Mouse (Mus musculus) neural tube, embryonic 13.5 days (tissue): ENCODE measurements around the gene Nfasc. TPM values are rescaled to one million over a fixed set of nuclear protein-coding genes. Genes with fewer than 3 reads are reported as not detected.

Experiments
- ATAC-seq: fragments of 200-750 bp; cut with Nextera tagmentation; 2 replicates; pipeline ENCODE4 v1.8.0; 2017; ENCODE audit warnings: low read depth, mild to moderate bottlenecking, moderate TSS enrichment, moderate library complexity
- H3K27ac ChIP-seq: fragments of 300-500 bp; sonication (generic); replicated peaks from 2 replicates; pipeline ENCODE4 v1.5.1; 2015; ENCODE audit warnings: moderate library complexity, mild to moderate bottlenecking, inconsistent platforms
- H3K27me3 ChIP-seq: fragments of 300-500 bp; sonication (generic); 2 replicates; pipeline ENCODE4 v1.6.1; 2015; ENCODE audit warnings: mild to moderate bottlenecking, inconsistent platforms
- H3K36me3 ChIP-seq: fragments of 300-500 bp; sonication (generic); 2 replicates; pipeline ENCODE4 v1.6.1; 2015; ENCODE audit warnings: mild to moderate bottlenecking, inconsistent platforms
- H3K4me1 ChIP-seq: fragments of 300-500 bp; sonication (generic); replicated peaks from 2 replicates; pipeline ENCODE4 v1.6.1; 2015; ENCODE audit warnings: inconsistent platforms
- H3K4me2 ChIP-seq: fragments of 300-500 bp; sonication (generic); 2 replicates; pipeline ENCODE4 v1.6.1; 2015; ENCODE audit warnings: inconsistent platforms, mild to moderate bottlenecking, moderate library complexity
- H3K4me3 ChIP-seq: fragments of 300-500 bp; sonication (generic); 2 replicates; pipeline ENCODE4 v1.5.1; 2015; ENCODE audit warnings: mild to moderate bottlenecking, inconsistent platforms
- H3K9ac ChIP-seq: fragments of 300-500 bp; sonication (generic); 2 replicates; pipeline ENCODE4 v1.6.1; 2015; ENCODE audit warnings: moderate library complexity, mild to moderate bottlenecking, inconsistent platforms
- H3K9me3 ChIP-seq: fragments of 300-500 bp; sonication (generic); 2 replicates; pipeline ENCODE4 v1.6.1; 2016; ENCODE audit warnings: inconsistent platforms
- WGBS: fragments of 180-500 bp; shearing (Covaris S2); methylation state at CpG from one replicate; pipeline ENCODE4 v1.1.7; 2015; 5-methylcytosine and 5-hydroxymethylcytosine counted together
- polyA plus RNA-seq: library from polyadenylated mRNA; unstranded; fragments of >200 nt; fragmentation: Nextera tagmentation; extraction: Ambion mirVana; gene quantifications from 2 replicates; pipeline ENCODE4 v1.2.1, GENCODE M21; 2015

Gene Nfasc
- 38.2 and 44.3 TPM in 2 replicates for polyA plus RNA-seq

DNA sequence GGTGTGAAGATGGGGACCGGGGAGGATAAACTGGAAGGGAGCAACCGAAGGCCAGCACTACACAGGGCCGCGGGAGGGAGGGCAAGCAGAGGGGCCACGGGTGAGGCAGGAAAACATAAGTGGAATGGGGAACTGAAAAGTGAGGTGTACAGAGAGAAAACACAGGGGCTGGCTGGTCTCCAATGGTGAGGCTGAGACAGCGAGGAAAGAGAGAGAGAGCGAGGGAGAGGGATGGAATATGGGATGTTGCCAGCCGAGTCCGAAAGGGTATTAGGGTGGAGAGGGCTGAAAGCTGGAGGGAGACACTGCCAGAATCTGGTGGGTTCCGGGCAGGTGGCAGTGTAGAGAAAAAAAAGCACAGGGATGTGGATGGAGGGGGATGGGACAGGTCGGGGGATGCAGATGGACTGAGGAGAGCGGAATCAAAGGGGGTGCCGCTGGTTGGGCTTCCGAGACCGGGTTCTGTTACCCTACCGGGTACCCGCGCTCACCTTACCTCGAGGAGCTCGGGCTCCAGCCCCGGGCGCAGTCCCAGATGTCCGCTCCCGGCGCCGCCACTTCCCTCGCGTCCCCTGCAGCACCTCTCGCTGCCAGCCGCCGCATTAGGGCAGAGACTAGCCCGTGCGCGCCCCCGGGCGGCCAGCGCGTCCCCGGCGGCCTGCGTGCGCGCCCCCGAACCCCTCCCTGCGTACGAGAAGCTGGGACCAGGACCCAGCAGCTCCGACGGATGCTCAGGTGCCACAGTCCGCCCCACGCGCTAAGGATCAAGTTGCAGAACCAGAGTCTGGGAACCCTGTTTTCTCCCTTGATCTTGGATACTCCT lies at the start of gene Nfasc:
Gene Nfasc (minus strand): TSS at position 623 of the 823 bp plus-strand sequence.
- peak; percentile 64 for ATAC-seq
- Histone ChIP-seq H3K9ac (peak within 1 kb of the TSS; percentile 81), H3K27ac (peak within 1 kb of the TSS; percentile 92), H3K9me3 (no peaks in the 10 kb centered on the region), H3K36me3 (no peaks in the 10 kb centered on the region), H3K4me3 (peak within 1 kb of the TSS; percentile 58), H3K27me3 (no peaks in the 10 kb centered on the region), H3K4me2 (peak within 1 kb of the TSS; percentile 85), H3K4me1 (peaks cover 46% of the 10 kb centered on the region)
- 4% methylated on average over 51 of the region's 51 CpGs for WGBS

DNA sequence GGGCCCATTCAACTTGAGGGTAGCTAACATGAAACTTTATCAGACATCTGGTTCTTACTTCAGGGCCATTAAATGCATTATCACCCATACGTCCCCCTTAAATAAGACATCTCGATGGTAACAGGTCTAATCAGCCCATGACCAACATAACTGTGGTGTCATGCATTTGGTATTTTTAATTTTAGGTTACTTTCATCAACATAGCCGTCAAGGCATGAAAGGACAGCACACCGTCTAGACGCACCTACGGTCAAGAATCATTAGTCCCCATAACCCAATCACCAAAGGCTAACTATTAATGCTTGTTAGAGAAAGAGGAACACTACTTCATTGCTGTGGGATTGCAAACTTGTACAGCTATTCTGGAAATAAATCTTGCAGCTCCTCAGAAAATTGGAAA lies 49.5 kb upstream of the Nfasc start:
- ATAC-seq, result no peak
- no peaks in the 10 kb centered on the region for H3K9me3 ChIP-seq
- H3K36me3 ChIP-seq, result no peaks in the 10 kb centered on the region
- no peaks in the 10 kb centered on the region for H3K27me3 ChIP-seq
- peaks cover 18% of the 10 kb centered on the region for H3K4me1 ChIP-seq
- no peak overlapping the region for H3K27ac ChIP-seq
- 91% methylated on average over 6 of the region's 6 CpGs for WGBS
- H3K4me2 ChIP-seq, result no peak overlapping the region
- no peak overlapping the region for H3K9ac ChIP-seq
- no peak overlapping the region for H3K4me3 ChIP-seq

DNA sequence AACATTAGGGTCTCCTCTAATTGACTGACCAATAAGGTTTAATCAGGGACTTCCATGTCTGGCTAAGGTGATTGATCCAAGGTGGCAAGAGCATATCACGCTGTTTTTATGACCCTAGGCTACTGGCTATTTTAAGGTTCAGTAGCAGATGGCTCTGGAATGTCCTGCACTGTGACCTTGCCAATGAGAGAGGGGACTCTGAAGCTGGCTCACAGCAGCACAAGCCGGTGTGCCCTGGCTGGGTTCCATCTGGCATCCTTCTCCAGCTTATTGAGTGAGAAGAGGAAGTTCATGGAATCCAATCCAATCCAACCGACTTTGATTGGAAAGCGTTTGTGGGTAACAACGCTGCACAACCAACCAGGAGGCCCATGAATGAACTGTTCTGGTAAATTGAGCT lies 45.3 kb upstream of the Nfasc start:
- Histone ChIP-seq H3K9ac (no peak overlapping the region), H3K36me3 (no peaks in the 10 kb centered on the region), H3K4me1 (peaks cover 25% of the 10 kb centered on the region), H3K9me3 (no peaks in the 10 kb centered on the region), H3K4me2 (no peak overlapping the region), H3K4me3 (no peak overlapping the region), H3K27me3 (no peaks in the 10 kb centered on the region), H3K27ac (no peak overlapping the region; the same call in 1 of the 2 replicates)
- no peak for ATAC-seq
- WGBS, result 69% methylated on average over 5 of the region's 5 CpGs

GRCm38 (mm10) chr1:132781607-132782445 lies 40.2 kb upstream of the Nfasc start:
- no peak overlapping the region for H3K4me2 ChIP-seq
- no peaks in the 10 kb centered on the region for H3K27me3 ChIP-seq
- no peak for ATAC-seq
- no peak overlapping the region for H3K9ac ChIP-seq
- H3K27ac ChIP-seq, result peak overlapping the region; percentile 28; the same call in 1 of the 2 replicates
- H3K4me3 ChIP-seq, result no peak overlapping the region
- H3K36me3 ChIP-seq, result no peaks in the 10 kb centered on the region
- 59% methylated on average over 13 of the region's 13 CpGs for WGBS
- H3K4me1 ChIP-seq, result peaks cover 15% of the 10 kb centered on the region
- no peaks in the 10 kb centered on the region for H3K9me3 ChIP-seq

DNA sequence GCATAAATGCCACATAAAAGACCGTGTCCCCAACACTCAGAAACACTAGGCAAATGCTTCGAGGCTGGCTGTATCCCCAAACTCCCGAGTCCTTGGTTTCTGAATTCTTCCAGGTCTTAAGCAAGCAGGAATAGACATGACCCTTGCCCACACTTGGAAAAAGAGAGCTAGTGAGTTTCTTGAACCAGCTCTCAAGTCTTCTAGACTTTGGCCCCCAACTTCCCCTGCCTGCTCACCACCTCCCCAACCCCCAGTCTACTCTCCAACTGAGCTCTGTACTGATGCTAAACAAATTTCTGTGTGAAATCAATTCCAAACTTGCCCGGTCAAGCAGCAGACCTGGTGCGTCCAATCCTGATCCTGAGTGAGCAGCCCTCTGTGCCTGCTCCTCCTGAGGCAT lies 39.4 kb upstream of the Nfasc start:
- 87% methylated on average over 5 of the region's 5 CpGs for WGBS
- Histone ChIP-seq H3K9ac (no peak overlapping the region), H3K27ac (0 out of 2 replicates have a peak overlapping the region, but pooled peaks have one; percentile 28), H3K27me3 (no peaks in the 10 kb centered on the region), H3K36me3 (no peaks in the 10 kb centered on the region), H3K4me2 (no peak overlapping the region), H3K9me3 (no peaks in the 10 kb centered on the region), H3K4me1 (peaks cover 11% of the 10 kb centered on the region; the same call in 1 of the 2 replicates), H3K4me3 (no peak overlapping the region)
- no peak for ATAC-seq

GRCm38 (mm10) chr1:132780254-132780653 lies 38.7 kb upstream of the Nfasc start:
- 92% methylated on average over 1 of the region's 1 CpGs for whole genome bisulfite sequencing
- ATAC-seq, result no peak
- H3K27ac ChIP-seq, result no peak overlapping the region
- H3K4me1 ChIP-seq, result peaks cover 11% of the 10 kb centered on the region; the same call in 1 of the 2 replicates
- H3K9me3 ChIP-seq, result no peaks in the 10 kb centered on the region
- H3K4me2 ChIP-seq, result no peak overlapping the region
- no peak overlapping the region for H3K9ac ChIP-seq
- no peaks in the 10 kb centered on the region for H3K36me3 ChIP-seq
- no peak overlapping the region for H3K4me3 ChIP-seq
- H3K27me3 ChIP-seq, result no peaks in the 10 kb centered on the region

DNA sequence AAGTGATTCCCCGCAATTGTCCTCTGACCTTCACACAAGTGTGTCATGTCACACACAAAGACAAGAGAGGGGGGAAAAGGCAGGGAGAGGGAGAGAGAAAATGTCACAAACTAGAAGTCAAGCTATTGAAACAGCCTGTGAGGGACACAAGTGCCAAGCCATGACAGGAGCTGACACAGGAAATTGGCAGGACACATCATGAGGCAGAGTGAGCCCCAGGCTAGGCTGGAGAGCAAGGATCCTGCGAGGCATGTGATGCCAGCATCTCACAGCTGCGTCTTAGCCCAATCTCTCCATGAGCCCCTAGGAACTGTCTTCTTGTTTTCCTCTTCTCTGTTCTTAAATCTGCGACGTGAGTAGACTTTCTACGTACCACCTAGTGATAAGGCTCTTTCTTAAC lies 33.4 kb upstream of the Nfasc start:
- 84% methylated on average over 6 of the region's 6 CpGs for WGBS
- H3K36me3 ChIP-seq, result no peaks in the 10 kb centered on the region

DNA sequence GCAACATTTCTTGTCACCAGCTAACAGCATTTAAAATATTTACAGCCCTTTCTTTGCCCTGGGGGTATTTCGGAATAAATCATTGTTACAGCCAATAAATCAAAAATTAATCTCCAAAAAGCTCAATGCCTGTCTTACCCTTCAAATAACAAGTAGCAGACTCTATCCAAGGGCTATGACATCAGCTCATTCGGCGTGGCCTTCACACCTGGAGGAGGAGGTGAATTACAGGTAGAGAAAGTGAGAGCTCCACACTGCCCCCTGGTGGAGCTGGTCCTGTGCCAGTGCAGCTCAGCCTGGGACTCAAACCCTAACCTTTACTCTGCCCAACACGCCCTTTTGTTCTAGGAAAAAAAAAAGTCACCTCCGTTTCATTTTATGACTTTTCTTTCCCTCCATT lies 29.8 kb upstream of the Nfasc start:
- peaks cover 5% of the 10 kb centered on the region; the same call in 1 of the 2 replicates for H3K27me3 ChIP-seq
- H3K9ac ChIP-seq, result no peak overlapping the region
- ATAC-seq, result no peak
- H3K36me3 ChIP-seq, result no peaks in the 10 kb centered on the region
- H3K4me2 ChIP-seq, result no peak overlapping the region
- 28% methylated on average over 5 of the region's 5 CpGs for WGBS
- H3K9me3 ChIP-seq, result no peaks in the 10 kb centered on the region
- no peak overlapping the region for H3K27ac ChIP-seq
- peaks cover 29% of the 10 kb centered on the region for H3K4me1 ChIP-seq
- H3K4me3 ChIP-seq, result no peak overlapping the region

More for the DNA sequence above, 33.4 kb upstream of the Nfasc start:
- no peak overlapping the region for H3K4me3 ChIP-seq
- peaks cover 18% of the 10 kb centered on the region for H3K4me1 ChIP-seq
- H3K4me2 ChIP-seq, result no peak overlapping the region
- H3K9ac ChIP-seq, result no peak overlapping the region
- no peak for ATAC-seq
- no peaks in the 10 kb centered on the region for H3K9me3 ChIP-seq
- peaks cover 5% of the 10 kb centered on the region; the same call in 1 of the 2 replicates for H3K27me3 ChIP-seq
- H3K27ac ChIP-seq, result no peak overlapping the region

- H3K27ac ChIP-seq, result no peak overlapping the region
- no peaks in the 10 kb centered on the region for H3K36me3 ChIP-seq
- H3K27me3 ChIP-seq, result 0 out of 2 replicates have a peak, but pooled peaks cover under 1% of the 10 kb centered on the region
- H3K4me3 ChIP-seq, result no peak overlapping the region
- H3K9ac ChIP-seq, result no peak overlapping the region
- H3K4me2 ChIP-seq, result no peak overlapping the region
- no peak for ATAC-seq
- H3K9me3 ChIP-seq, result no peaks in the 10 kb centered on the region
- peaks cover 47% of the 10 kb centered on the region for H3K4me1 ChIP-seq
- WGBS, result 65% methylated on average over 3 of the region's 3 CpGs
Measured at GRCm38 (mm10) chr1:132769559-132769958, 28.0 kb upstream of the Nfasc start.

- 81% methylated on average over 7 of the region's 7 CpGs for whole genome bisulfite sequencing
- Histone ChIP-seq H3K27ac (no peak overlapping the region), H3K9me3 (no peaks in the 10 kb centered on the region), H3K4me3 (no peak overlapping the region), H3K27me3 (no peaks in the 10 kb centered on the region), H3K36me3 (no peaks in the 10 kb centered on the region), H3K4me1 (peaks cover 51% of the 10 kb centered on the region), H3K4me2 (no peak overlapping the region), H3K9ac (no peak overlapping the region)
- ATAC-seq, result no peak
Measured at GRCm38 (mm10) chr1:132767422-132767821, 25.8 kb upstream of the Nfasc start.

GRCm38 (mm10) chr1:132765887-132766651 lies 24.5 kb upstream of the Nfasc start:
- peak overlapping the region; percentile 42 for H3K4me2 ChIP-seq
- 25% methylated on average over 16 of the region's 16 CpGs for WGBS
- peak overlapping the region; percentile 76 for H3K27ac ChIP-seq
- peak overlapping the region; percentile 10 for H3K4me3 ChIP-seq
- H3K27me3 ChIP-seq, result no peaks in the 10 kb centered on the region
- peak; percentile 83 for ATAC-seq
- H3K4me1 ChIP-seq, result peaks cover 43% of the 10 kb centered on the region
- H3K9ac ChIP-seq, result peak overlapping the region; percentile 59
- no peaks in the 10 kb centered on the region for H3K9me3 ChIP-seq
- H3K36me3 ChIP-seq, result no peaks in the 10 kb centered on the region
